Mouse (Mus musculus): ENCODE results near the gene Pbx3. TPM values are rescaled to one million over a fixed set of nuclear protein-coding genes. Genes with fewer than 3 reads are reported as not detected.

The Pbx3 gene
- total and polyA plus RNA-seq, 3 experiments, result 6.1 to 9.8 (median 9.7) TPM

- peak overlapping the region; percentile 91 for H3K9ac ChIP-seq (ENCODE audit: low read depth, low read length)
- peak overlapping the region; percentile 90 for H3K4me3 ChIP-seq
- H3K79me2 ChIP-seq (replicated peaks; ENCODE audit: control insufficient read depth, insufficient read depth, low read length), result no peaks in the 10 kb centered on the region
- peak overlapping the region; percentile 90 for H3K27ac ChIP-seq
- H3K36me3 ChIP-seq (ENCODE audit: control insufficient read depth, insufficient read depth, low read length), result no peaks in the 10 kb centered on the region
- intact Hi-C loops (cut with DNase I), result no loop called here
- peak; percentile 79 to 80 for DNase-seq
- TF ChIP-seq CTCF (IDR thresholded peaks at IDR 0.05), result no peak
- 0 out of 2 replicates have a peak, but pooled peaks have one; percentile 14 for TF ChIP-seq POLR2A (IDR thresholded peaks at IDR 0.05; ENCODE audit: insufficient read depth, low read depth, low read length)
- H3K27me3 ChIP-seq (ENCODE audit: control insufficient read depth, insufficient read depth, low read length), result no peaks in the 10 kb centered on the region
- 0 out of 2 replicates have a peak, but pooled peaks cover 3% of the 10 kb centered on the region for H3K4me1 ChIP-seq (ENCODE audit: control insufficient read depth, insufficient read depth, low read length)
- 3% methylated on average over 95 of the region's 118 CpGs for WGBS
Observed at GRCm38 (mm10) chr2:34371441-34372304, 1.3 kb downstream of the Pbx3 start.

- intact Hi-C loops (cut with DNase I), result no loop called here
- TF ChIP-seq POLR2A (IDR thresholded peaks at IDR 0.05; ENCODE audit: insufficient read depth, low read depth, low read length) (no peak), CTCF (IDR thresholded peaks at IDR 0.05) (no peak)
- 3% methylated on average over 42 of the region's 42 CpGs for WGBS
- Histone ChIP-seq H3K36me3 (ENCODE audit: control insufficient read depth, insufficient read depth, low read length) (no peaks in the 10 kb centered on the region), H3K79me2 (replicated peaks; ENCODE audit: control insufficient read depth, insufficient read depth, low read length) (no peaks in the 10 kb centered on the region), H3K4me3 (peak overlapping the region; percentile 90), H3K27me3 (ENCODE audit: control insufficient read depth, insufficient read depth, low read length) (no peaks in the 10 kb centered on the region), H3K27ac (peak overlapping the region; percentile 75), H3K9ac (ENCODE audit: low read depth, low read length) (peak overlapping the region; percentile 91), H3K4me1 (ENCODE audit: control insufficient read depth, insufficient read depth, low read length) (0 out of 2 replicates have a peak, but pooled peaks cover 3% of the 10 kb centered on the region)
- DNase-seq, result peak; percentile 51 to 71
Observed at GRCm38 (mm10) chr2:34370725-34371440, 2.1 kb downstream of the Pbx3 start.

DNA sequence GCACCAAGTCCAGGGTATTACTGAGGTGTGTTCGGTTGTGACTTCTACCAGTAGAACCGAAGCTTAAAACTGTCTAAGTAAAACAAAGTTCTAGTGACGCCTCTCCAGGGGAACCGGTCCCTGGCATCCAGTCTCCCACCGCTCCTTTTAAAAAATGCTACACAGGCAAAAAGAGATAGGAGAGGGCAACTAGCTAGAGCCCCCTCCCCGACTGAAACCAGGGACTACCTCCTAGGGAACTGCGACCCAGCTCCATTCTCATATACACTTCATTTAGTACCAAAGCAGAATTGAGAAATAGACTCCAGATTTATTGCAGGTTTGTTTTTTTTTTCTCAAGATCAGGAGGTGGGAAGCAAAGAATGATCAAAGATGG, 2.6 kb downstream of the Pbx3 start:
- Histone ChIP-seq H3K4me3 (peak overlapping the region; percentile 90), H3K27me3 (ENCODE audit: control insufficient read depth, insufficient read depth, low read length) (no peaks in the 10 kb centered on the region), H3K79me2 (replicated peaks; ENCODE audit: control insufficient read depth, insufficient read depth, low read length) (no peaks in the 10 kb centered on the region), H3K36me3 (ENCODE audit: control insufficient read depth, insufficient read depth, low read length) (no peaks in the 10 kb centered on the region), H3K9ac (ENCODE audit: low read depth, low read length) (no peak overlapping the region), H3K4me1 (ENCODE audit: control insufficient read depth, insufficient read depth, low read length) (0 out of 2 replicates have a peak, but pooled peaks cover 3% of the 10 kb centered on the region), H3K27ac (no peak overlapping the region; the same call in 1 of the 2 replicates)
- DNase-seq, result peak in 1 of 2 experiments; percentile 18
- TF ChIP-seq POLR2A (IDR thresholded peaks at IDR 0.05; ENCODE audit: insufficient read depth, low read depth, low read length), result no peak
- no peak for TF ChIP-seq EP300 (IDR thresholded peaks at IDR 0.05; ENCODE audit: insufficient read depth, low read depth, low read length)
- no peak for TF ChIP-seq CTCF (IDR thresholded peaks at IDR 0.05)
- intact Hi-C loops (cut with DNase I), result no loop called here
- WGBS, result 50% methylated on average over 7 of the region's 7 CpGs

DNA sequence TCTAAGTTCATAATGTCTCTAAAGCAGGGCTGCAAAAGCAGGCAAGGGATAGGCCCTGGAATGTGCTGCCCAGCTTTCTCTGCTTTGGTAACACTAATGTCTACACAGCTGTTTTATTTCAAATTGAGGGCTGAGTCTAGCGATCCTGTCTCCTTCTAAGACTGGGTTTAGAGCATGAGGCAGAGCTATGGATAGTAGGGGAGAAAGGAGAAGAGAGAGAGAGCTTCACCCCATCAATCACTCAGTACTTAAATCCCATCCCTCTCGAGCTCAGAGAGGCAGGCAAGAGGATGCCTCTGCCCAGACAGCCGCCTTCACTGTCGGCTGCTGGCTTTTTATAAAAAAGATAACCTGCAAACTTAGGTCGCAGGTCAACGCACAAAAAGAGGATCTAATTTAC, 4.5 kb downstream of the Pbx3 start:
- DNase-seq, result no peak
- Histone ChIP-seq H3K4me3 (no peak overlapping the region), H3K27ac (no peak overlapping the region), H3K9ac (ENCODE audit: low read depth, low read length) (no peak overlapping the region), H3K79me2 (replicated peaks; ENCODE audit: control insufficient read depth, insufficient read depth, low read length) (no peaks in the 10 kb centered on the region), H3K4me1 (ENCODE audit: control insufficient read depth, insufficient read depth, low read length) (0 out of 2 replicates have a peak, but pooled peaks cover 2% of the 10 kb centered on the region), H3K27me3 (ENCODE audit: control insufficient read depth, insufficient read depth, low read length) (no peaks in the 10 kb centered on the region), H3K36me3 (ENCODE audit: control insufficient read depth, insufficient read depth, low read length) (no peaks in the 10 kb centered on the region)
- WGBS, result 57% methylated on average over 6 of the region's 6 CpGs
- intact Hi-C loops (cut with DNase I), result no loop called here
- TF ChIP-seq EP300 (IDR thresholded peaks at IDR 0.05; ENCODE audit: insufficient read depth, low read depth, low read length), result no peak
- no peak for TF ChIP-seq POLR2A (IDR thresholded peaks at IDR 0.05; ENCODE audit: insufficient read depth, low read depth, low read length)
- no peak for TF ChIP-seq CTCF (IDR thresholded peaks at IDR 0.05)

GRCm38 (mm10) chr2:34367024-34367423, 5.9 kb downstream of the Pbx3 start:
- Histone ChIP-seq H3K36me3 (ENCODE audit: control insufficient read depth, insufficient read depth, low read length) (no peaks in the 10 kb centered on the region), H3K79me2 (replicated peaks; ENCODE audit: control insufficient read depth, insufficient read depth, low read length) (no peaks in the 10 kb centered on the region), H3K4me1 (ENCODE audit: control insufficient read depth, insufficient read depth, low read length) (0 out of 2 replicates have a peak, but pooled peaks cover 2% of the 10 kb centered on the region), H3K27ac (no peak overlapping the region), H3K4me3 (no peak overlapping the region), H3K9ac (ENCODE audit: low read depth, low read length) (no peak overlapping the region), H3K27me3 (ENCODE audit: control insufficient read depth, insufficient read depth, low read length) (no peaks in the 10 kb centered on the region)
- TF ChIP-seq EP300 (IDR thresholded peaks at IDR 0.05; ENCODE audit: insufficient read depth, low read depth, low read length) (no peak), CTCF (IDR thresholded peaks at IDR 0.05) (no peak), POLR2A (IDR thresholded peaks at IDR 0.05; ENCODE audit: insufficient read depth, low read depth, low read length) (no peak)
- intact Hi-C loops (cut with DNase I), result no loop called here
- 92% methylated on average over 2 of the region's 2 CpGs for WGBS
- DNase-seq, result no peak

DNA sequence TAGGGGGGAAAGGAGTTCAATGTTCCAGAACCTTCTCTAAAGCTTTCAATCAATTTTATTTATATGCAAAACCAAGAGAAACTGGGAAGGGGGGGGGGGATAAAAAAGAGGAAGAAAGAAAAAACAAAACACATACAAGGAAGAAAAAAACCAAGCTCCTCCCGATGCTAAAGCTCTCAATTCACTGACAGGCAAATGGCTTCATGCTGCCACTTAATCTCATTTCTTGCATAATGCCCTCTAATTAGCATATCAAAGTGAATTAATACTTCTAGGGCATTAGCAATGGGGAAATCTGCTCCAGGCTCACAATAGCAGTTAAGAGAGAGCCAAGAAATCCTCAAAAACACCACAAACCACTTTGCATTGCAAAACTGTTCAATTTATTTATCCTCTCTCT, 9.3 kb downstream of the Pbx3 start:
- DNase-seq, result no peak
- intact Hi-C loops (cut with DNase I), result no loop called here
- Histone ChIP-seq H3K79me2 (replicated peaks; ENCODE audit: control insufficient read depth, insufficient read depth, low read length) (no peaks in the 10 kb centered on the region), H3K27ac (no peak overlapping the region), H3K4me1 (ENCODE audit: control insufficient read depth, insufficient read depth, low read length) (no peaks in the 10 kb centered on the region), H3K36me3 (ENCODE audit: control insufficient read depth, insufficient read depth, low read length) (no peaks in the 10 kb centered on the region), H3K27me3 (ENCODE audit: control insufficient read depth, insufficient read depth, low read length) (no peaks in the 10 kb centered on the region), H3K9ac (ENCODE audit: low read depth, low read length) (no peak overlapping the region), H3K4me3 (no peak overlapping the region)
- TF ChIP-seq EP300 (IDR thresholded peaks at IDR 0.05; ENCODE audit: insufficient read depth, low read depth, low read length) (no peak), POLR2A (IDR thresholded peaks at IDR 0.05; ENCODE audit: insufficient read depth, low read depth, low read length) (no peak), CTCF (IDR thresholded peaks at IDR 0.05) (no peak)
- 39% methylated on average over 1 of the region's 1 CpGs for WGBS
